Mouse (Mus musculus): Measurements from ENCODE around the gene Pkhd1.
"Not testable (repeated sequence)": the region's sequence is repeated elsewhere in the genome, so short reads cannot be mapped to it uniquely, and the experiment has no call there.

Pkhd1 gene

GRCm38 (mm10) chr1:20301631-20302030 lies 316.2 kb downstream of the Pkhd1 start:
- DNase-seq (ENCODE audit: low read depth, low spot score) = no peak

- DNase-seq (ENCODE audit: low read depth, low spot score) = no peak
Observed at GRCm38 (mm10) chr1:20288696-20289095, 329.2 kb downstream of the Pkhd1 start.

- no peak for DNase-seq (ENCODE audit: low read depth, low spot score)
Observed at GRCm38 (mm10) chr1:20260403-20260802, 357.5 kb downstream of the Pkhd1 start.

- no peak for DNase-seq (ENCODE audit: low read depth, low spot score)
Observed at GRCm38 (mm10) chr1:20248169-20248568, 369.7 kb downstream of the Pkhd1 start.

GRCm38 (mm10) chr1:20216681-20217080 lies 401.2 kb downstream of the Pkhd1 start:
- DNase-seq (ENCODE audit: low read depth, low spot score) = no peak

- DNase-seq (ENCODE audit: low read depth, low spot score) = no peak
Observed at GRCm38 (mm10) chr1:20190444-20190843, 427.4 kb downstream of the Pkhd1 start.

- DNase-seq (ENCODE audit: low read depth, low spot score) = no peak
Observed at GRCm38 (mm10) chr1:20180157-20180556, 437.7 kb downstream of the Pkhd1 start.

GRCm38 (mm10) chr1:20171199-20171598 lies 446.7 kb downstream of the Pkhd1 start:
- DNase-seq (ENCODE audit: low read depth, low spot score) = no peak

GRCm38 (mm10) chr1:20150627-20151026 lies 467.2 kb downstream of the Pkhd1 start:
- DNase-seq (ENCODE audit: low read depth, low spot score) = not testable (repeated sequence)

GRCm38 (mm10) chr1:20150016-20150415 lies 467.8 kb downstream of the Pkhd1 start:
- no peak for DNase-seq (ENCODE audit: low read depth, low spot score)

- no peak for DNase-seq (ENCODE audit: low read depth, low spot score)
Observed at GRCm38 (mm10) chr1:20136205-20136604, 481.7 kb downstream of the Pkhd1 start.

GRCm38 (mm10) chr1:20135065-20135618 lies 482.7 kb downstream of the Pkhd1 start:
- DNase-seq (ENCODE audit: low read depth, low spot score) = no peak

GRCm38 (mm10) chr1:20133636-20134035 lies 484.2 kb downstream of the Pkhd1 start:
- DNase-seq (ENCODE audit: low read depth, low spot score) = no peak

- DNase-seq (ENCODE audit: low read depth, low spot score) = no peak
Observed at GRCm38 (mm10) chr1:20131786-20132596, 485.9 kb downstream of the Pkhd1 start.

GRCm38 (mm10) chr1:20117331-20117730 lies 500.5 kb downstream of the Pkhd1 start:
- no peak for DNase-seq (ENCODE audit: low read depth, low spot score)

GRCm38 (mm10) chr1:20069733-20070132 lies 548.1 kb downstream of the Pkhd1 start:
- no peak for DNase-seq (ENCODE audit: low read depth, low spot score)

- no peak for DNase-seq (ENCODE audit: low read depth, low spot score)
Observed at GRCm38 (mm10) chr1:20058245-20058644, 559.6 kb downstream of the Pkhd1 start.

- DNase-seq (ENCODE audit: low read depth, low spot score) = no peak
Observed at GRCm38 (mm10) chr1:20039389-20039788, 578.5 kb downstream of the Pkhd1 start.

GRCm38 (mm10) chr1:20035277-20035676 lies 582.6 kb downstream of the Pkhd1 start:
- DNase-seq (ENCODE audit: low read depth, low spot score) = no peak

GRCm38 (mm10) chr1:20018198-20018925 lies 599.5 kb downstream of the Pkhd1 start:
- no peak for DNase-seq (ENCODE audit: low read depth, low spot score)

GRCm38 (mm10) chr1:20017619-20018018 lies 600.2 kb downstream of the Pkhd1 start:
- no peak for DNase-seq (ENCODE audit: low read depth, low spot score)
